In the genomic region with DNA sequence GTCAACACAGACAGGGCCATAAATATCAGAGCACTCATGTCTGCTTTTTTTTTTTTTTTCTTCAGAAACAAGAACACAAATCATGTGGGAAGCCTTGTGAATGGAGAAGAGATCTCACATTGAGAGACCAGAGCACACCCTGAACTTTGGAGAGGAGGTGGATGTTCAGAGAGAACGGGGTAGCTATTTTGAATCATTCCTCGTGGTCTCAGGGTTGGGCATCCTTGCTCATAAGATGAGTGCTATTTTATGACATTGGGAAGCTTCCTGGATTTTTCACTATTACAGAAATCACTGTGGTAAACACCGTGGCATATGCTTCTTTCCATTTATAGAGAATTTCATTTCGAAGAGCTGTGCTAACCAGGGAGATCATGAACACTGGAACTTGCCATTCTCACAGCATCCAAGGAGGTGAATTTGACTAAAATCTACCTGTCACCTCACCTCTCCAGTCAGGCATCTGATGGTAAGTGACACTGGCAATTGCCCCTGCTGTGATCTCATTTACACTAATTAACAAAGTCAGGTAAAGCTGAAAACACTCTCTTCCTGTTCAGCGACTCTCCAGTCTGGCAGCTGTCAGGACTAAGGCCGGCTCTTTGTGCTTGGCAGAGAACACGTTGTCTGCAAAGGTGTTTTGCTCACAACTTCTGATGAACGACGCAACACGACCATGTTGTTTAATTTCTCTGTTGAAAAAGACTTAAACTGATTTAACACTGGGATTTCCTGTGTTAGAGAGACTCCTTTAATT, we compare ENCODE assay signal across 20 mouse cellular contexts. TPM values are rescaled to one million over a fixed set of nuclear protein-coding genes. Genes with fewer than 3 reads are reported as not detected.
DNase-seq lines count a peak whose midpoint lies in the region; ATAC-seq and TF ChIP-seq lines count a peak whose summit lies in the region.
"Had no signal": no experiment of that assay in that cellular context is flagged by ENCODE, and none has a peak within 500 bp of the region (broad histone marks: within the 10 kb centered on the region; RNA-seq: fewer than 3 reads in every experiment).

No protein-coding gene starts in this region.

- H3K4me1 ChIP-seq in heart, embryonic 10.5 days: no peaks in the 10 kb centered on the region
- no peaks in the 10 kb centered on the region for H3K4me1 ChIP-seq in midbrain, postnatal 0 days (ENCODE audit: insufficient read depth, low read length)
- no peaks in the 10 kb centered on the region for H3K4me1 ChIP-seq in midbrain, embryonic 11.5 days (ENCODE audit: control insufficient read depth, insufficient read depth, low read length)
- H3K4me1 ChIP-seq: embryonic facial prominence, embryonic 13.5 days; forebrain, embryonic 12.5 days; heart, embryonic 12.5 days; hindbrain, embryonic 10.5 days had no signal

- WGBS in heart, embryonic 10.5 days: 59% methylated on average over 10 of the region's 10 CpGs
- WGBS in midbrain, postnatal 0 days: 66% methylated on average over 10 of the region's 10 CpGs
- 72% methylated on average over 10 of the region's 10 CpGs for WGBS in midbrain, embryonic 11.5 days

- H3K27me3 ChIP-seq in heart, embryonic 10.5 days (ENCODE audit: insufficient read depth, poor library complexity, severe bottlenecking): no peaks in the 10 kb centered on the region
- H3K27me3 ChIP-seq in midbrain, postnatal 0 days (ENCODE audit: insufficient read depth, low read length): no peaks in the 10 kb centered on the region
- no peaks in the 10 kb centered on the region for H3K27me3 ChIP-seq in midbrain, embryonic 11.5 days (ENCODE audit: control insufficient read depth, insufficient read depth, low read length)
- H3K27me3 ChIP-seq: embryonic facial prominence, embryonic 13.5 days; forebrain, embryonic 12.5 days; heart, embryonic 12.5 days had no signal

- H3K9ac ChIP-seq in midbrain, postnatal 0 days (replicated peaks; ENCODE audit: low read length, poor library complexity, severe bottlenecking): no peak overlapping the region
- no peak overlapping the region for H3K9ac ChIP-seq in midbrain, embryonic 11.5 days (ENCODE audit: low read length)
- H3K9ac ChIP-seq: embryonic facial prominence, embryonic 13.5 days; forebrain, embryonic 12.5 days; heart, embryonic 12.5 days; hindbrain, embryonic 14.5 days had no signal

- no peak overlapping the region for H3K4me2 ChIP-seq in midbrain, postnatal 0 days (ENCODE audit: low read depth, low read length, poor library complexity, severe bottlenecking)
- no peak overlapping the region for H3K4me2 ChIP-seq in midbrain, embryonic 11.5 days
- H3K4me2 ChIP-seq: embryonic facial prominence, embryonic 13.5 days; forebrain, embryonic 12.5 days; heart, embryonic 12.5 days; hindbrain, embryonic 14.5 days had no signal

- H3K9me3 ChIP-seq in heart, embryonic 10.5 days: no peaks in the 10 kb centered on the region
- H3K9me3 ChIP-seq in midbrain, postnatal 0 days (ENCODE audit: low read length): no peaks in the 10 kb centered on the region
- no peaks in the 10 kb centered on the region for H3K9me3 ChIP-seq in midbrain, embryonic 11.5 days (ENCODE audit: control insufficient read depth, low read length)
- H3K9me3 ChIP-seq: embryonic facial prominence, embryonic 13.5 days; forebrain, embryonic 12.5 days; G1E had no signal

- no peak for ATAC-seq in midbrain, postnatal 0 days (ENCODE audit: low FRiP score)
- no peak for ATAC-seq in midbrain, embryonic 11.5 days (ENCODE audit: low FRiP score)
- ATAC-seq: CD4-positive, CD25-positive, alpha-beta regulatory T cell, adult 4 months; inflammation-experienced regulatory T-cells, adult 6 months had no signal

- no peak overlapping the region for H3K4me3 ChIP-seq in heart, embryonic 10.5 days
- no peak overlapping the region for H3K4me3 ChIP-seq in midbrain, postnatal 0 days (ENCODE audit: low read depth, low read length)
- H3K4me3 ChIP-seq in midbrain, embryonic 11.5 days (ENCODE audit: low read depth, low read length): no peak overlapping the region
- H3K4me3 ChIP-seq: embryonic facial prominence, embryonic 13.5 days; forebrain, embryonic 12.5 days; heart, adult 2 months; heart, embryonic 12.5 days; hindbrain, embryonic 10.5 days had no signal

- H3K36me3 ChIP-seq in heart, embryonic 10.5 days: no peaks in the 10 kb centered on the region
- no peaks in the 10 kb centered on the region for H3K36me3 ChIP-seq in midbrain, postnatal 0 days (ENCODE audit: insufficient read depth, low read length)
- no peaks in the 10 kb centered on the region for H3K36me3 ChIP-seq in midbrain, embryonic 11.5 days (ENCODE audit: control insufficient read depth, insufficient read depth, low read length)
- H3K36me3 ChIP-seq: embryonic facial prominence, embryonic 13.5 days; forebrain, embryonic 12.5 days; G1E; heart, embryonic 12.5 days; hindbrain, embryonic 10.5 days had no signal

- TF ChIP-seq CTCF in midbrain, postnatal 0 days (IDR thresholded peaks at IDR 0.05): no peak

- no peak overlapping the region for H3K27ac ChIP-seq in heart, embryonic 10.5 days
- no peak overlapping the region for H3K27ac ChIP-seq in midbrain, postnatal 0 days (ENCODE audit: low read depth, low read length)
- no peak overlapping the region for H3K27ac ChIP-seq in midbrain, embryonic 11.5 days (ENCODE audit: low read depth, low read length)
- H3K27ac ChIP-seq: embryonic facial prominence, embryonic 13.5 days; forebrain, embryonic 12.5 days; heart, adult 2 months; hindbrain, embryonic 10.5 days; hindbrain, embryonic 14.5 days had no signal

- DNase-seq in cerebellum, postnatal 10 days: peak; percentile 52 to 58
- no peak for DNase-seq in cerebellum, adult 9-10 months
- DNase-seq in heart, adult 11 months: peak; percentile 55
- no peak for DNase-seq in heart, embryonic 10.5 days (ENCODE audit: low spot score)
- DNase-seq in midbrain, postnatal 0 days (ENCODE audit: low spot score): peak; percentile 60
- no peak for DNase-seq in midbrain, embryonic 11.5 days (ENCODE audit: low spot score, missing footprints)
- no peak for DNase-seq in thymus, postnatal 0 days (ENCODE audit: low spot score)
- DNase-seq: adrenal gland, postnatal 10 days; B cell, adult 2 months; cerebellum, postnatal 36 days; gastrocnemius, postnatal 10 days; heart, adult 2 months had no signal

RNA-seq across cellular contexts. Expression of a gene that starts 28.2 kb away (rescaled TPM):
- polyA plus RNA-seq in heart, embryonic 10.5 days (2016; fragmentation: Nextera tagmentation; extraction: Ambion mirVana): 5.5 and 5.8 TPM in 2 replicates
- total RNA-seq in midbrain, postnatal 0 days (2014; rRNA removed): 4.1 and 4.2 TPM in 2 replicates
- 7.3 and 8.2 TPM in 2 replicates for polyA plus RNA-seq in midbrain, postnatal 0 days (2015; fragmentation: Nextera tagmentation; extraction: Ambion mirVana)
- 10.3 and 11.2 TPM in 2 replicates for polyA plus RNA-seq in midbrain, embryonic 11.5 days (2014; fragmentation: Nextera tagmentation; extraction: Ambion mirVana)
- 34.4 and 36.5 TPM in 2 replicates for polyA plus RNA-seq in thymus, postnatal 0 days (2015; fragmentation: Nextera tagmentation; extraction: Ambion mirVana)

RNA-seq across cellular contexts. Expression of a gene that starts 28.2 kb away (rescaled TPM):
- polyA plus RNA-seq in heart, embryonic 10.5 days (2016; fragmentation: Nextera tagmentation; extraction: Ambion mirVana): 14.2 TPM in 2 replicates
- 21.3 and 29.1 TPM in 2 replicates for total RNA-seq in midbrain, postnatal 0 days (2014; rRNA removed)
- 11.2 and 12.3 TPM in 2 replicates for polyA plus RNA-seq in midbrain, postnatal 0 days (2015; fragmentation: Nextera tagmentation; extraction: Ambion mirVana)
- 22.8 and 22.9 TPM in 2 replicates for polyA plus RNA-seq in midbrain, embryonic 11.5 days (2014; fragmentation: Nextera tagmentation; extraction: Ambion mirVana)
- polyA plus RNA-seq in thymus, postnatal 0 days (2015; fragmentation: Nextera tagmentation; extraction: Ambion mirVana): 17.9 and 19.0 TPM in 2 replicates

RNA-seq across cellular contexts. Expression of a gene that starts 57.0 kb away (rescaled TPM):
- 0.10 TPM in 1 of 2 replicates, not detected in the other for polyA plus RNA-seq in heart, embryonic 10.5 days (2016; fragmentation: Nextera tagmentation; extraction: Ambion mirVana)
- 0.33 and 1.1 TPM in 2 replicates for total RNA-seq in midbrain, postnatal 0 days (2014; rRNA removed)
- 0.59 and 1.1 TPM in 2 replicates for polyA plus RNA-seq in midbrain, postnatal 0 days (2015; fragmentation: Nextera tagmentation; extraction: Ambion mirVana)
- polyA plus RNA-seq in midbrain, embryonic 11.5 days (2014; fragmentation: Nextera tagmentation; extraction: Ambion mirVana): 0.19 TPM in 2 replicates
- polyA plus RNA-seq in thymus, postnatal 0 days (2015; fragmentation: Nextera tagmentation; extraction: Ambion mirVana): 0.53 and 1.1 TPM in 2 replicates
- polyA plus RNA-seq: G1E had no signal

Comparison
In these comparisons a context has a peak if more than half of its experiments do, and no peak if none do; other contexts are left out.
1. DNase-seq: peak in cerebellum, postnatal 10 days (2 of 2), heart, adult 11 months (single experiment) and midbrain, postnatal 0 days (single experiment); none in cerebellum, adult 9-10 months (single experiment), heart, embryonic 10.5 days (single experiment), midbrain, embryonic 11.5 days (single experiment) and thymus, postnatal 0 days (single experiment).